Comparison of ENCODE assay signal across 9 mouse cellular contexts in the genomic region with DNA sequence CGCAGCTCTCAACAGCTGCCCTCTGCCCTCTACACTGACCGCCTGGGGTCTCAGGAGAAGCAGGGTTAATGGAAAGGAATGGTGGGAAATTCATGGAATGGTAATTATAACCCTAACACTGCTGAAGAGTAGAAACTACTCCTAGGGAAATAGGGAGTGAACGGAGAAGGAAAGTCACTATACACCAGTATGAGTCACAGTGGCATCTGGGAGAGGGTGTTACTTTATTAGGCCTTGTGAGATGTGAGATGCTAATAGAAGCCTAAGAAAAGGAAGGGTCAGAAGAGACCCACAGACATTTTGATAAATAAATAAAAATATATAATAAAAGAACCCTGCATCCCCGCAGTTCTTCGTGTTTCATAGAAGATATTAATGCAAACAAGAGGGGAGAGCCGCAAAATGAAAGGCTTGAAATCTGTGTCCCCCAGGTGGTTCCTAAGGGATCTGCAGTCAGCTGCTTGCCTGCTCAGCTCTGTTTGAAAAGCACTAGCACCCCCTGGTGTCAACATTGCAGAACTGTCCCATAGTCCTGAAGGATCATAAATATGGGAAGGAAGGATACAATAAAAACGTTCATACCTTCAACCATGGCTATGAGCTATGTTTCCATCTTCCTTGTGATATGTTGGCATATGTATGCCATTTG. TPM values are rescaled to one million over a fixed set of nuclear protein-coding genes. Genes with fewer than 3 reads are reported as not detected.
DNase-seq lines count a peak whose midpoint lies in the region; ATAC-seq lines count a peak whose summit lies in the region.
"Had no signal": no experiment of that assay in that cellular context is flagged by ENCODE, and none has a peak within 500 bp of the region (broad histone marks: within the 10 kb centered on the region; RNA-seq: fewer than 3 reads in every experiment).

No protein-coding gene starts in this region.

- no peak overlapping the region for H3K9ac ChIP-seq in liver, embryonic 15.5 days
- no peak overlapping the region for H3K9ac ChIP-seq in neural tube, embryonic 12.5 days

- peak; percentile 90 for DNase-seq in ES-CJ7 (ENCODE audit: low read depth, low spot score)
- peak; percentile 67 for DNase-seq in c-Kit-positive CD71-negative TER-119-negative erythroid progenitor cells, embryonic 14.5 days (ENCODE audit: low read depth)
- DNase-seq in forebrain, embryonic 10.5 days (ENCODE audit: extremely low spot score, low spot score): peak; percentile 63
- DNase-seq in heart, postnatal 10 days: peak; percentile 82 to 91
- DNase-seq in kidney, postnatal 36 days: peak; percentile 85
- peak; percentile 77 for DNase-seq in testis, postnatal 10 days (ENCODE audit: low spot score)

- 33% methylated on average over 7 of the region's 7 CpGs for WGBS in forebrain, embryonic 10.5 days
- WGBS in liver, embryonic 15.5 days (ENCODE audit: insufficient replicate concordance): 30% methylated on average over 7 of the region's 7 CpGs
- WGBS in neural tube, embryonic 12.5 days: 34% methylated on average over 7 of the region's 7 CpGs

- H3K4me3 ChIP-seq in forebrain, embryonic 10.5 days: no peak overlapping the region
- no peak overlapping the region for H3K4me3 ChIP-seq in liver, embryonic 15.5 days (replicated peaks)
- H3K4me3 ChIP-seq in neural tube, embryonic 12.5 days: no peak overlapping the region
- H3K4me3 ChIP-seq: megakaryocyte, embryonic 14.5 days had no signal

- intact Hi-C loops in heart, postnatal 10 days (cut with DNase I): loop anchor here (1.0 to 2.0 kb wide), 3 partner anchors 184 to 761 kb away; no protein-coding TSS in a partner anchor

- H3K27me3 ChIP-seq in forebrain, embryonic 10.5 days (ENCODE audit: poor library complexity, severe bottlenecking): no peaks in the 10 kb centered on the region
- H3K27me3 ChIP-seq in liver, embryonic 15.5 days: no peaks in the 10 kb centered on the region
- no peaks in the 10 kb centered on the region for H3K27me3 ChIP-seq in neural tube, embryonic 12.5 days (replicated peaks)

- H3K4me2 ChIP-seq in liver, embryonic 15.5 days: no peak overlapping the region
- no peak overlapping the region for H3K4me2 ChIP-seq in neural tube, embryonic 12.5 days (replicated peaks)

- H3K4me1 ChIP-seq in forebrain, embryonic 10.5 days: peaks cover 7% of the 10 kb centered on the region; the same call in 1 of the 2 replicates
- H3K4me1 ChIP-seq in liver, embryonic 15.5 days (replicated peaks): no peaks in the 10 kb centered on the region
- no peaks in the 10 kb centered on the region for H3K4me1 ChIP-seq in neural tube, embryonic 12.5 days
- H3K4me1 ChIP-seq: megakaryocyte, embryonic 14.5 days had no signal

- H3K27ac ChIP-seq in forebrain, embryonic 10.5 days: no peak overlapping the region
- H3K27ac ChIP-seq in liver, embryonic 15.5 days (replicated peaks): no peak overlapping the region
- no peak overlapping the region for H3K27ac ChIP-seq in neural tube, embryonic 12.5 days

- H3K36me3 ChIP-seq in forebrain, embryonic 10.5 days (replicated peaks): no peaks in the 10 kb centered on the region
- no peaks in the 10 kb centered on the region for H3K36me3 ChIP-seq in liver, embryonic 15.5 days (replicated peaks)
- H3K36me3 ChIP-seq in neural tube, embryonic 12.5 days: no peaks in the 10 kb centered on the region

- no peaks in the 10 kb centered on the region for H3K9me3 ChIP-seq in forebrain, embryonic 10.5 days
- no peaks in the 10 kb centered on the region for H3K9me3 ChIP-seq in liver, embryonic 15.5 days (replicated peaks)
- no peaks in the 10 kb centered on the region for H3K9me3 ChIP-seq in neural tube, embryonic 12.5 days
- H3K9me3 ChIP-seq: megakaryocyte, embryonic 14.5 days had no signal

- ATAC-seq in liver, embryonic 15.5 days (ENCODE audit: insufficient read depth): peak; percentile 57; the same call in 1 of the 2 replicates
- ATAC-seq in neural tube, embryonic 12.5 days (ENCODE audit: low FRiP score, low read depth): peak; percentile 89

RNA-seq across cellular contexts. Expression of a gene that starts 35.1 kb away (rescaled TPM):
- 15.4 and 15.5 TPM in 2 replicates for polyA plus RNA-seq in forebrain, embryonic 10.5 days (2016; fragmentation: Nextera tagmentation; extraction: Ambion mirVana)
- total RNA-seq in heart, postnatal 10 days (2021): 1 to 10 TPM; 4.0 to 4.3 TPM
- polyA plus RNA-seq in liver, embryonic 15.5 days (2015; fragmentation: Nextera tagmentation; extraction: Ambion mirVana): 5.2 and 5.7 TPM in 2 replicates
- polyA plus RNA-seq in neural tube, embryonic 12.5 days (2016; fragmentation: Nextera tagmentation; extraction: Ambion mirVana): 11.7 and 13.9 TPM in 2 replicates

RNA-seq across cellular contexts. Expression of a gene that starts 48.3 kb away (rescaled TPM):
- polyA plus RNA-seq in forebrain, embryonic 10.5 days (2016; fragmentation: Nextera tagmentation; extraction: Ambion mirVana): 0.04 TPM in 1 of 2 replicates, not detected in the other
- total RNA-seq in heart, postnatal 10 days (2021): under 1 TPM in 1 of 2 experiments, not detected in 1; 0.10 TPM
- polyA plus RNA-seq in liver, embryonic 15.5 days (2015; fragmentation: Nextera tagmentation; extraction: Ambion mirVana): 32.3 and 36.5 TPM in 2 replicates
- 0.04 and 0.11 TPM in 2 replicates for polyA plus RNA-seq in neural tube, embryonic 12.5 days (2016; fragmentation: Nextera tagmentation; extraction: Ambion mirVana)

RNA-seq across cellular contexts. Expression of a gene that starts 59.3 kb away (rescaled TPM):
- polyA plus RNA-seq in forebrain, embryonic 10.5 days (2016; fragmentation: Nextera tagmentation; extraction: Ambion mirVana): 338 and 348 TPM in 2 replicates
- 100 to 1,000 TPM; 131 to 140 TPM for total RNA-seq in heart, postnatal 10 days (2021)
- polyA plus RNA-seq in liver, embryonic 15.5 days (2015; fragmentation: Nextera tagmentation; extraction: Ambion mirVana): 143 and 189 TPM in 2 replicates
- polyA plus RNA-seq in neural tube, embryonic 12.5 days (2016; fragmentation: Nextera tagmentation; extraction: Ambion mirVana): 296 and 315 TPM in 2 replicates

Comparison
In these comparisons a context has a peak if more than half of its experiments do, and no peak if none do; other contexts are left out.
1. RNA of a gene that starts 48.3 kb away (polyA plus RNA-seq): 32.3 to 36.5 TPM in liver, embryonic 15.5 days; 0.04 to 0.11 TPM in neural tube, embryonic 12.5 days and 0.04 TPM in forebrain, embryonic 10.5 days; every median in the first group is over 10 times any median in the second.
2. Peak in every context shown above with its lines, with median percentiles within 50 percentile points of each other: DNase-seq.